19 mouse cellular contexts compared by ENCODE assay signal in genomic region chr9:117113592-117113991, GRCm38 (mm10).
A peak's percentile ranks its signal among the peaks of the same experiment; 100 is the strongest.
DNase-seq lines count a peak whose midpoint lies in the region; ATAC-seq and TF ChIP-seq lines count a peak whose summit lies in the region.
"Had no signal": no experiment of that assay in that cellular context is flagged by ENCODE, and none has a peak within 500 bp of the region (broad histone marks: within the 10 kb centered on the region; RNA-seq: fewer than 3 reads in every experiment).

No protein-coding gene starts in this region.

- peak overlapping the region; percentile 66 for H3K27ac ChIP-seq in forebrain, embryonic 10.5 days
- no peak overlapping the region for H3K27ac ChIP-seq in forebrain, embryonic 16.5 days (ENCODE audit: low read length)
- H3K27ac ChIP-seq in kidney, postnatal 0 days: no peak overlapping the region
- H3K27ac ChIP-seq in embryonic facial prominence, embryonic 14.5 days (replicated peaks; ENCODE audit: low read depth, low read length): no peak overlapping the region; the same call in 1 of the 2 replicates
- H3K27ac ChIP-seq: forebrain, embryonic 12.5 days had no signal

- H3K9me3 ChIP-seq in forebrain, embryonic 10.5 days: no peaks in the 10 kb centered on the region
- no peaks in the 10 kb centered on the region for H3K9me3 ChIP-seq in forebrain, embryonic 16.5 days (ENCODE audit: control insufficient read depth, low read length)
- H3K9me3 ChIP-seq in kidney, postnatal 0 days (replicated peaks; ENCODE audit: low read length): no peaks in the 10 kb centered on the region
- H3K9me3 ChIP-seq in embryonic facial prominence, embryonic 14.5 days (ENCODE audit: control insufficient read depth, low read length): no peaks in the 10 kb centered on the region
- H3K9me3 ChIP-seq: forebrain, embryonic 12.5 days had no signal

- no peaks in the 10 kb centered on the region for H3K36me3 ChIP-seq in forebrain, embryonic 10.5 days (replicated peaks)
- H3K36me3 ChIP-seq in forebrain, embryonic 16.5 days (ENCODE audit: control insufficient read depth, insufficient read depth): no peaks in the 10 kb centered on the region
- H3K36me3 ChIP-seq in kidney, postnatal 0 days (ENCODE audit: insufficient read depth, low read length): no peaks in the 10 kb centered on the region
- H3K36me3 ChIP-seq in embryonic facial prominence, embryonic 14.5 days (ENCODE audit: control insufficient read depth, insufficient read depth, low read length): peaks cover 7% of the 10 kb centered on the region
- H3K36me3 ChIP-seq: forebrain, embryonic 12.5 days had no signal

- WGBS in forebrain, embryonic 10.5 days: 70% methylated on average over 2 of the region's 2 CpGs
- 57% methylated on average over 2 of the region's 2 CpGs for WGBS in forebrain, embryonic 16.5 days
- WGBS in kidney, postnatal 0 days: 55% methylated on average over 2 of the region's 2 CpGs
- 32% methylated on average over 2 of the region's 2 CpGs for WGBS in embryonic facial prominence, embryonic 14.5 days

- no peak for TF ChIP-seq CTCF in kidney, postnatal 0 days (IDR thresholded peaks at IDR 0.05; ENCODE audit: low read depth)

- H3K27me3 ChIP-seq in forebrain, embryonic 10.5 days (ENCODE audit: poor library complexity, severe bottlenecking): no peaks in the 10 kb centered on the region
- no peaks in the 10 kb centered on the region for H3K27me3 ChIP-seq in forebrain, embryonic 16.5 days (replicated peaks; ENCODE audit: control insufficient read depth, insufficient read depth, low read length)
- H3K27me3 ChIP-seq in kidney, postnatal 0 days (ENCODE audit: insufficient read depth, low read length): no peaks in the 10 kb centered on the region
- no peaks in the 10 kb centered on the region for H3K27me3 ChIP-seq in embryonic facial prominence, embryonic 14.5 days (replicated peaks; ENCODE audit: control insufficient read depth, insufficient read depth, low read length)
- H3K27me3 ChIP-seq: forebrain, embryonic 12.5 days had no signal

- H3K9ac ChIP-seq in forebrain, embryonic 16.5 days (replicated peaks; ENCODE audit: low read depth, low read length): no peak overlapping the region
- no peak overlapping the region for H3K9ac ChIP-seq in kidney, postnatal 0 days (ENCODE audit: low read depth, low read length)
- no peak overlapping the region for H3K9ac ChIP-seq in embryonic facial prominence, embryonic 14.5 days (ENCODE audit: low read depth, low read length)
- H3K9ac ChIP-seq: forebrain, embryonic 12.5 days had no signal

- H3K4me2 ChIP-seq in forebrain, embryonic 16.5 days (ENCODE audit: low read length): no peak overlapping the region
- no peak overlapping the region for H3K4me2 ChIP-seq in kidney, postnatal 0 days (ENCODE audit: low read length)
- no peak overlapping the region for H3K4me2 ChIP-seq in embryonic facial prominence, embryonic 14.5 days (ENCODE audit: low read depth, low read length)
- H3K4me2 ChIP-seq: forebrain, embryonic 12.5 days; midbrain, embryonic 11.5 days had no signal

- DNase-seq in forebrain, embryonic 10.5 days (ENCODE audit: extremely low spot score, low spot score): no peak
- peak; percentile 64 for DNase-seq in kidney, postnatal 0 days (ENCODE audit: low spot score)
- DNase-seq in kidney, postnatal 14 days: no peak
- peak; percentile 12 for DNase-seq in 3T3-L1 (ENCODE audit: low read depth, low spot score)
- peak; percentile 52 for DNase-seq in embryonic facial prominence, embryonic 14.5 days (ENCODE audit: low spot score)
- no peak for DNase-seq in ovary, postnatal 36 days (ENCODE audit: low spot score)
- DNase-seq in layer of hippocampus, adult 8-10 months (ENCODE audit: low spot score in 2 of 2): no peak
- DNase-seq: adrenal gland, adult 2 months; cerebellum, adult 18-20 months; kidney, adult 8-10 months; left cerebral cortex, postnatal 4 days; lung, adult 18-20 months; right cerebral cortex, postnatal 4 days; thymus, postnatal 14 days had no signal

- no peak overlapping the region for H3K4me3 ChIP-seq in forebrain, embryonic 10.5 days
- no peak overlapping the region for H3K4me3 ChIP-seq in forebrain, embryonic 16.5 days (replicated peaks; ENCODE audit: low read length)
- H3K4me3 ChIP-seq in kidney, postnatal 0 days (replicated peaks; ENCODE audit: low read depth, low read length): no peak overlapping the region
- no peak overlapping the region for H3K4me3 ChIP-seq in embryonic facial prominence, embryonic 14.5 days (ENCODE audit: low read depth, low read length)
- H3K4me3 ChIP-seq: forebrain, embryonic 12.5 days; myocyte had no signal

- H3K4me1 ChIP-seq in forebrain, embryonic 10.5 days: peaks cover 12% of the 10 kb centered on the region
- H3K4me1 ChIP-seq in forebrain, embryonic 16.5 days (replicated peaks; ENCODE audit: control insufficient read depth, insufficient read depth, low read length): 0 out of 2 replicates have a peak, but pooled peaks cover 2% of the 10 kb centered on the region
- peaks cover 9% of the 10 kb centered on the region; the same call in 1 of the 2 replicates for H3K4me1 ChIP-seq in kidney, postnatal 0 days (replicated peaks; ENCODE audit: insufficient read depth, low read length)
- H3K4me1 ChIP-seq in embryonic facial prominence, embryonic 14.5 days (ENCODE audit: control insufficient read depth, insufficient read depth, low read length): peaks cover 4% of the 10 kb centered on the region; the same call in 1 of the 2 replicates
- H3K4me1 ChIP-seq: forebrain, embryonic 12.5 days had no signal

- no peak for ATAC-seq in forebrain, embryonic 16.5 days
- no peak for ATAC-seq in kidney, postnatal 0 days (replicated peaks; ENCODE audit: low FRiP score, low read depth)
- ATAC-seq in embryonic facial prominence, embryonic 14.5 days (ENCODE audit: low read depth): peak; percentile 60; the same call in 1 of the 2 replicates
- ATAC-seq: hindbrain, embryonic 16.5 days had no signal

Comparison
In these comparisons a context has a peak if more than half of its experiments do, and no peak if none do; other contexts are left out.
1. DNase-seq: peak in kidney, postnatal 0 days (single experiment), 3T3-L1 (single experiment) and embryonic facial prominence, embryonic 14.5 days (single experiment); none in forebrain, embryonic 10.5 days (single experiment), kidney, postnatal 14 days (single experiment), ovary, postnatal 36 days (single experiment) and layer of hippocampus, adult 8-10 months (0 of 2).